Mouse (Mus musculus) adrenal gland, postnatal 14 days (tissue): ENCODE results near the gene Safb. TPM values are rescaled to one million over a fixed set of nuclear protein-coding genes. Genes with fewer than 3 reads are reported as not detected.
"Not testable (repeated sequence)": the region's sequence is repeated elsewhere in the genome, so short reads cannot be mapped to it uniquely, and the experiment has no call there.

ENCODE experiments used
- DNase-seq: peaks from one replicate; pipeline ENCODE4 v3.0.0; 2021; ENCODE audit warnings: mixed read lengths
- total RNA-seq: library from RNA; stranded (reverse); gene quantifications from 2 replicates; pipeline ENCODE4 v1.2.3, GENCODE M21; 2021

Gene Safb
- total RNA-seq, 1 experiment from 2014 or later, result 104 TPM

DNA sequence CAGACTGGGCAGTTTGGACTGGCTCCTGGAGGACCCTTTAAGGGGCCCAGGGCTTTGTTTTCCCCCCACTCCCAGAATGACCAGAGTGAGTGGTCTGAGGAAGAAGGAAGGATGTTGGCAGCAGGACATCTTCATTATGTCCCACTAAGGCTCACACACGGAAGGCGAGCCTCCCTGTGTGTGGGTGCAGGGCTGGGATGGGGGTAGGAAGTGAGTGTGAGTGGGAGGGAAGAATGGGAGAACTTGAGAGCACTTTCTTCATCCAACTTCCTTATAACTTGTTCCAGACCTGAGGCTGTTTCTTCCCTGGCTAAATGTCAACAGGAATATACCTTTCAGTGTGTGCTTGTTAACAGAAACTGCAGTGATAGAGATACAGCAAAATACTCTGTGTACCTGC lies 26.7 kb downstream of the Safb start:
- no peak for DNase-seq

- peak; percentile 76 for DNase-seq
These were observed 27.4 kb downstream of the Safb start for GRCm38 (mm10) chr17:56611861-56612564.

- not testable (repeated sequence) for DNase-seq
These were observed 27.9 kb downstream of the Safb start for GRCm38 (mm10) chr17:56612565-56612939.

GRCm38 (mm10) chr17:56613236-56613844 lies 28.7 kb downstream of the Safb start, which contains the start of gene Rpl36:
Rpl36 (plus strand) TSS chr17:56613416.
- DNase-seq, result peak; percentile 97

DNA sequence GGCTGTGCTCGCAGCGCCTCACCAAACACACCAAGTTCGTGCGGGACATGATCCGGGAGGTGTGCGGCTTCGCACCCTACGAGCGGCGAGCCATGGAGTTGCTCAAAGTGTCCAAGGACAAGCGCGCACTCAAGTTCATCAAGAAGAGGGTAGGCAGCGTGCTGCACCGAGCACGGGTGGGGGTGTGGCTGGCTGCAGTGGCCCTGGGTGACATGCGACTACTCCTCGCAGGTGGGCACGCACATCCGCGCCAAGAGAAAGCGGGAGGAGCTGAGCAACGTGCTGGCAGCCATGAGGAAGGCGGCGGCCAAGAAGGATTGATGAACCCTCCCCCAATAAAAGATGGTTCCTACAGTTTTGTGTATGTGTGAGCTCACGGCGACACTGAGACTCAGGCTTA lies 29.3 kb downstream of the Safb start:
- peak; percentile 76 for DNase-seq

DNA sequence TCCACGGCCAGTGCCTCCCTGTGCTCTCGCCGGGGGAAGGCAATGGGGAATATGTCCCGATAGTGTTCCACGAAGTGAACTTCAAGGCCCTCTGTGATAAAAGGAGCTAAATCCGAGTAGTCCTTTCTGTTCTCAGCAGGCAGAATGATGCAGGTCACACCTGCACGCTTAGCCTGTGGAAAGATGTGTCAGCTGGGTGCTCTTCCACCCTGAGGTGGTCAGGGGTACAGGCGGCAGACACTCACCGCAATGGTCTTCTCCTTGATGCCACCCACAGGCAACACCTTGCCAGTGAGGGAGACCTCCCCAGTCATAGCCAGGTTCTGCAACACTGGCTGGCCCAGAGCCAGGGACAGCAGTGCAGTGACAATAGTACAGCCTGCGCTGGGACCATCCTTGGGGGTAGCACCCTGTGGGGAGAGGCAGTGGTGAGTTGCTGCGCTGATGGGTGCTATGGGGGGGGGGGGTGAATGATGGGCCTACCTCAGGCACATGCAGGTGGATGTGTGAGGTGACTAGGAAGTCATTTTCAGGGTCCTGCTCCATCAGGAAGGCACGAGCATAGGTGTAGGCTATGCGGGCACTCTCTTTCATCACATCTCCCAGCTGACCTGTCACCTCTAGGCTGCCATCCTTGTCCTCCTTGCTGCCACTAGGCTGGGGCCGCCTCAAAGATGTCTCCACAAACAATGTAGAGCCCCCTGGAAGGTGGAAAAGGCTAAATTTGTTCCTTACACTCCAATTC lies 29.9 kb downstream of the Safb start:
- DNase-seq, result peak; percentile 70

GRCm38 (mm10) chr17:56615136-56615784 lies 30.6 kb downstream of the Safb start:
- no peak for DNase-seq

GRCm38 (mm10) chr17:56615792-56616191 lies 31.2 kb downstream of the Safb start:
- DNase-seq, result no peak

GRCm38 (mm10) chr17:56616725-56617124 lies 32.1 kb downstream of the Safb start:
- no peak for DNase-seq

- DNase-seq, result no peak
These were observed 33.0 kb downstream of the Safb start for GRCm38 (mm10) chr17:56617628-56618027.

DNA sequence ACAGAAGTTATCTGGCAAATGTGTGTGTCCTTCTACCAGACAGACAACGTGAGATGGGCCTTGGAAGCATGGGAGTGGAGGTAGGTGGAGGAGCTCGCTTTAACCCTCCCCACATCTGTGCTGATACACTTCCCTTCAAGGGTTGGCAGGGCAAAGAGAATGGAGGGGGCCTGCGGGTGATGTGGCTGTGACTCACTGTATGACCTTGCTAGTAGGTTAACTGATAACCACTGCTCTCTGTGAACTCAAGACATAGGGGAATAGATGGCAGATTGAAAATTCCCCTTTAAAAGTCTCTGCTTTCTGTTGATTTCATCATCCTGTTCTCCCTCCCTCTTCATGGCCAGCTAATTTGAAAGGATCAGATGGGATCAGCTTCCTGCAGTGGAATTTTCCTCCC lies 40.9 kb downstream of the Safb start:
- DNase-seq, result peak; percentile 72

DNA sequence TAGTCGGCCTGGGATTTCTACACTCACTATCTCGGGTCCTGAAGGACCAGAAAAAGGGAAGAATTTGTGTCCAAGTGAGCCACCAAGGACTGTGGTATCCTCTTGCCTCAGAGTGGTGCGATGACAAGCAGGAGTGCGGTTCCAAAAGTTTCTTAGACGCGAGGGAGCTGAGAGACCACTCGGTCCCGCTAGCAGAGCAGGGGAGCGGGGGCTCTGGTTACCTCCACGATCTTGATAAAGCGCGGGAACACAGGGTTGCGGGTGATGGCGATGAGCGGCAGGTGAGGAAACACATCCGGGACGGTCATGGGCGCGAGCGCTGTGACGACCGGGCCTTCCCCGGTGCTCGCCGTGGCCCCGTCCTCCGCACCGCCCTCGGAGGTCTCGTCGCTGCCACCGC lies 41.6 kb downstream of the Safb start:
- no peak for DNase-seq

DNA sequence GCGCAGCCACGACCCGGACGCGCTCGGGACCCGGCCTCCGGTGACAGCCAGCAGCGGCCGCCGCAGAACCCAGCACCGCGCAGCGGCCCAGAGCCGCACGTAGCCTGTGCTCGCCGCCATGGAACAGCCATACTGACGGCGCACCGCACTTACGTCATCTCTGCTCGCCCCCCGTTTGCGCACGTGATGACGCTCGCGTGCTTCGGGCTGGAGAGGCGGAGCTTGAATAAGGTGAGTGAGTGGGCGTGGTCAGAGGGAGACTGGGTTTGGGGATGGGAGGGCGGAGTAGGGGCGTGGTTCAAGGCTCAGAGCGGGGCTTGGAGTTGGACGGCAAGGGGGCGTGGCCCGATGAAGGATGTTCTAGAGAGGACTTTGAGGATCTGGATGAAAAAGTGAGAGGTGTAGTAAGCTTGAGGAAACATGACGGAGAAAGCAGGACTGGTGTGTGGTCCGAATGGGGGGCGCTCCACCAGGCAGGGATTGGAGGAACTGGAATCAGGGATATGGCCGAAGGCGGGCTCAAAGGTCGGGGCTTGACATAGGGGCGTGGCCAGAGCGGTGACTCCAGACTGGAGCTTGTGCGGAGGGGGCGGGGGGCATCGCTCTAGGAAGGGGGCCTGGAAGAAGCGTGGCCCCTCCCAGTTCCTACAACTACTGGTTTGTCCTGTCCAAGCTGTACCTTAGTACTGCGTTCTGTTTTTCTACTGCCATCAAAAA lies 42.3 kb downstream of the Safb start, which contains the start of gene Lonp1:
Gene Lonp1 (minus strand): TSS at position 134 of the 717 bp plus-strand sequence.
- peak; percentile 98 for DNase-seq

- peak; percentile 45 for DNase-seq
These were observed 43.1 kb downstream of the Safb start, which contains the start of gene Catsperd for GRCm38 (mm10) chr17:56627530-56628277. Catsperd (plus strand) TSS chr17:56628143.

- DNase-seq, result not testable (repeated sequence)
These were observed 45.5 kb downstream of the Safb start for GRCm38 (mm10) chr17:56629800-56630781.

DNA sequence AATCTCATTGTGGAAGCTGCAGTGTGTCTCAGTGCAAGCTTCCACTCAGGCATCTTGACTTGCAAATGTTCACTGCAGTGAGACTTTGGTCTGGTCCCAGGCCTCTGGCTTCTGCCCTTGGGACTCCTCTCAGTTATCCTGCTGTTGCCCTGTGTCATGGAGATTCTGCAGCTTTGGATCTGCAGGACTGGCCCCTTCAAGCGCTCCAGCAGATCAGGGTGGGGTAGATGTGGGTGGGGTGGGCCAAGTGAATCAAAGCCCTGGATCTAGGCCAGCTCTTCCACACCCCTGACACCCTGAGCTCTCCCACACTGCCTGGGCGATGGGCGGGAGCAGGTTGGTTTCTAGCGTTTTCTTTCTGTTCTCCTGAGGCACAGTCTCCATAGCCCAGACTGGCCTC lies 47.2 kb downstream of the Safb start:
- DNase-seq, result no peak

GRCm38 (mm10) chr17:56634023-56634422 lies 49.4 kb downstream of the Safb start:
- DNase-seq, result peak; percentile 52

- DNase-seq, result no peak
These were observed 58.6 kb downstream of the Safb start for GRCm38 (mm10) chr17:56643237-56643636.

DNA sequence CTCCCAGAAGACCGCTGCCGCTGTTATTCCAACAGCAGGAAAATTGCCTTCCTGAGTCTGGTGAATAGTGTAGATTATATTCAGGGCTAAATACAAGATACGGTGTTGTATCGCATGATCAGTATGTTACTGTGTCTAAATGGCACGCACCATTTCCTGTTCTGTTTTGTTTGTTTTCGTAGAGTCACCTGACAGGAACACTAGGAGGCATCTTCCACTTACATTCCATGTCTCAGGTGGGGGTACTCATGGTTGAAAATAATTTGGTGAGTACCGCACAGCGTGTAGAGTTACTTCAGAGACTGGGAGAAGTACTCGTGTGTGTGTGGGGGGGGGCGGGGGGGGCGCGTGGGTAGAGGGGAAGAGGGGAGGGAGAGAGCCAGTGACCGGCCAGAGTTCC lies 62.9 kb downstream of the Safb start:
- no peak for DNase-seq

DNA sequence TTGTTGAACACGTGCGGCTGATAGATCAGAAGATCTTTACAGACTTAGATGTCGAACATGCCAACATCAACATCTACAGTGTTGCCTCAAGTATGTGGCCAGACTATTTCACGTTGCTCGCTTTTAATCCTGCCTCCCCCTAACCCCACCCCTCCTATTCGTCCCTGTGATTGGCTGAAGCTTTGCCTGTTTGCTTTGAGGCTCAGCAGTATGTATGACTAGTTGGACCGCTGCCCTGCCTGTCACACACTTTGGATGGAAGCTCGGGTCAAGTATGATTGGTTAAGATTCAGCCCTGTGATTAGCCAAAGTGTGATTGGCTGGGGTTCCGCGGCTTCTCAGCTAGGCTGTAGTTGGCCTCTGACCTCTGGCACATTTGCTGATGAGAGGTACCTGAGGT lies 67.2 kb downstream of the Safb start:
- DNase-seq, result peak; percentile 24
